Mouse (Mus musculus): ENCODE data around the gene Zfp318. TPM values are rescaled to one million over a fixed set of nuclear protein-coding genes. Genes with fewer than 3 reads are reported as not detected.
A peak's percentile ranks its signal among the peaks of the same experiment; 100 is the strongest.

Gene Zfp318
- 14.2 and 15.4 TPM in 2 replicates for polyA plus RNA-seq (2015; fragmentation: Nextera tagmentation; extraction: Ambion mirVana)

DNA sequence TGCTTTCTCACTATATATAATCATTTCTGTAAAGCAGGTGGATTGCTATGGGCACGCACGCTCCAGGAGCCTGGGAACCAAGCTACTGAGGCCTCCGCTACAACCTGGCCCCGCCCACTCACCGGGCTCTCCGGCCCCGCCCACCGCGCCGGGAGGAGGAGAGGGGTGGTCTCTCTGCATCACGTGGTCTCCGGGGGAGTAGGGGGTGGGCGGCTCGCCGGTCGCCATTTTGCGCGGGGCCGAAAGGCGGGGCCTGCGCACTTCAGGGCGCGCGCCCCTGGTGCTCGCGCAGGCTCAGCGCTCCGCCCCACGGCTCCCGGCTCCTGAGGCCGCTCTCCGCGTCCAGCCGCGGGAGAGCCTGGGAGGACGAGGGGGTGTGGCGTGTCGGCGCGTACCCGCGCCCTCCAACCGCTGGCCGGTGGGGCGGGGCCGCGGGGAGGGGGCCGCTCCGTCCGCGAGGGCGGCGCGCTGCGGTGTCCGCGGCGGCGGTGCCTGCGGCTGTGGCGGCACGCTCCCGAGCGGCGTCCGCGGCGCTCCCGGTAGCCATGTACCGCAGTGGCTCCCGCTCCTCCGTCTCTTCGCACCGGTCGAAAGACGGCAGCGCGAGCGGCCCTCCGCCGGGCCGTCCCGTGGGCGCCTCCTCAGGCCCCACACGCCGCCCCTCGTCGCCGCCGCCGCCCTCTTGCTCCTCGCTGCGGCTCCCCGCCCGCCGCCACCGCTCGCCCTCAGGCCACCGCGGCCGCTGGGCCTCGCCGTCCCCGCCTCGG lies at the start of gene Zfp318:
Zfp318 (plus strand) TSS at position 438 of the 767 bp plus-strand sequence.
- peak; percentile 98 for ATAC-seq (ENCODE audit: low FRiP score, low read depth)
- Histone ChIP-seq H3K4me1 (peaks cover 17% of the 10 kb centered on the region), H3K9ac (peak within 1 kb of the TSS; percentile 96), H3K9me3 (no peaks in the 10 kb centered on the region), H3K4me2 (replicated peaks) (peak within 1 kb of the TSS; percentile 84), H3K4me3 (peak within 1 kb of the TSS; percentile 94), H3K27me3 (no peaks in the 10 kb centered on the region), H3K36me3 (peaks cover 17% of the 10 kb centered on the region), H3K27ac (peak within 1 kb of the TSS; percentile 88)
- WGBS: under 1% methylated on average over 81 of the region's 105 CpGs

DNA sequence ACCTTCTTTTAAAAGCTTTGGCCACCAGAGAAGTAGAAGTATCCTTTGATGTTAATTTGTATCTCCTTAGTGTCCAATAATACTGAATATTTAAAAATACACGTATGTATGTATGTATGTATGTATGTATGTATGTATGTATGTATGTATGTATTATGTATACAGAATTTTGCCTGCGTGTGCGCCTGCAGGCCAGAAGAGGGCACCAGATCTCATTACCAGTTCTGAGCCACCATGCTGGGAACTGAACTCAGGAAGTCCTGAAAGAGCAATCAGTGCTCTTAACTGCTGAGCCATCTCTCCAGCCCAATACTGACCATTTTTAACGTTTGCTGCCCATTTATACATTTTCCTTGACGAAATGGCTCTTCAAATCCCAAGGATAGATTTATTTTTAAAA lies 47.1 kb upstream of the Zfp318 start:
- Histone ChIP-seq H3K27me3 (no peaks in the 10 kb centered on the region; the same call in 1 of the 2 replicates), H3K4me1 (no peaks in the 10 kb centered on the region), H3K9ac (no peak overlapping the region), H3K9me3 (0 out of 2 replicates have a peak, but pooled peaks cover 3% of the 10 kb centered on the region), H3K4me2 (replicated peaks) (no peak overlapping the region), H3K27ac (no peak overlapping the region), H3K4me3 (no peak overlapping the region), H3K36me3 (no peaks in the 10 kb centered on the region)
- WGBS: 15% methylated on average over 5 of the region's 5 CpGs
- ATAC-seq (ENCODE audit: low FRiP score, low read depth): no peak

DNA sequence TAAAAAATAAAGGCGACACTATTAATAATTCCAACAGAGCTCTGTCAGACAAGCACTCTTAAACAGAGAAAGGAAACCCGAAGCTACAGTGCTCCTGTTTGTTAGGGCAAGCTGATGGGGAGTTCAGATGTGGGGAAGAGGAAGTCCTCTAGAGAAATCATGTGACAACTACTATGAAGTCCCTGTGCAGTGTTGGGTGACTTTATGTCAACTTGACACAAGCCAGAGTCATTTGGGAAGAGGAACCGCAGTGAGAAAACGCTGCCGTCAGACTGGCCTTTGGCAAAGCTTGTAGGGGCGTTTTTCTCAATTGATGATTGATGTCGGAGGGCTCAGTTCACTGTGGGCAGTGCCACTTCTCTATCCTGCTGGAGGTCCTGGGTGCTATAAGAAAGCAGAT lies 42.3 kb upstream of the Zfp318 start:
- H3K36me3 ChIP-seq: no peaks in the 10 kb centered on the region
- H3K27me3 ChIP-seq: no peaks in the 10 kb centered on the region
- H3K4me1 ChIP-seq: no peaks in the 10 kb centered on the region
- H3K4me3 ChIP-seq: no peak overlapping the region
- H3K9me3 ChIP-seq: no peaks in the 10 kb centered on the region
- H3K27ac ChIP-seq: no peak overlapping the region
- no peak overlapping the region for H3K9ac ChIP-seq
- no peak for ATAC-seq (ENCODE audit: low FRiP score, low read depth)
- no peak overlapping the region for H3K4me2 ChIP-seq (replicated peaks)
- WGBS: 75% methylated on average over 7 of the region's 7 CpGs

DNA sequence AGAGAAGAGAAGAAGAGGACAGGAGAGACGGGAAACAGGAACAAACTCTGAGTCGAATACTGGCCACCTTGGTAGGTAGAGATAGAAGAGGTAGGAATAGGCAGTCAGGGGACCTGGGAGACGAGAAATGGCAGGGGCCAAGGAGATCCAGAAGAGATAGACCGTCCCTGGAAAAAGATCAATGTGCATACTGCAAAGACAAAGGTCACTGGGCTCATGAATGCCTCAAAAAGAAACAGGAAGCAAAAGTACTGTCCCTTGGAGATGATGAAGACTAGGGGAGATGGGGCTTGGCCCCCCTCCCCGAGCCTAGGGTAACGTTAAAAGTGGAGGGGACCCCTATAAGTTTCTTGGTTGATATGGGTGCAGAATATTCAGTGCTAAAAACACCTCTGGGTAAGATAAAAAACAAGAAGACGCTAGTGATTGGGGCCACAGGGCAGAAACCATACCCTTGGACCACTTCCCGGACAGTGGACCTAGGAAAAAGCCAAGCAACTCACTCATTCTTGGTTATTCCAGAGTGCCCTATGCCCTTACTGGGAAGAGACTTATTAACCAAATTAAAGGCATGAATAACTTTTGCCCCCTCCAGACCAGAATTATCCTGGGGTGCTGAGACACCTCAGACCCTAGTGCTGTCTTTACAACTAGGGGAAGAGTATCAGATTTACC lies 32.4 kb upstream of the Zfp318 start:
- no peaks in the 10 kb centered on the region for H3K4me1 ChIP-seq
- H3K4me3 ChIP-seq: no peak overlapping the region
- 0 out of 2 replicates have a peak, but pooled peaks cover 9% of the 10 kb centered on the region for H3K9me3 ChIP-seq
- WGBS: 84% methylated on average over 8 of the region's 8 CpGs
- no peaks in the 10 kb centered on the region for H3K27me3 ChIP-seq
- H3K36me3 ChIP-seq: no peaks in the 10 kb centered on the region
- H3K4me2 ChIP-seq (replicated peaks): no peak overlapping the region
- ATAC-seq (ENCODE audit: low FRiP score, low read depth): no peak
- no peak overlapping the region for H3K9ac ChIP-seq
- no peak overlapping the region for H3K27ac ChIP-seq

DNA sequence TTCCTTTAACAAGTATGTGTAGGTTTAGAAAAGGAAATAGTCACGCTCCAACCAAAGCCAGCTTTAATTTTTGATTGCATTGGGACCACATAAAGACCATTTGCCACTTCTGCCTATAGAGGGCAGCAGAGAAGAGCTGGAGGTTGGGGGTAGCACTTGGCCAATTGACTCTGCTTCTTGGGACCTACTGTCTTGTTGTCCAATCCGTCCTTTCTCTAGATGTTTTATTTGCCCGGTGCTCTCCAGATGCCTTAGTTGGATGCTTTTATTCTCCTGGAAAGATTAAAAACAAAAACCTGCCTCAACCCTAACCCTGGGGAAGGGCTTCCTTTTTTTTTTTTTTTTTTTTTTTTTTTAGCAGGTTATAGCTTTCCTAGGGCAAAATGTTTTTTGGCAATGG lies 11.7 kb upstream of the Zfp318 start:
- ATAC-seq (ENCODE audit: low FRiP score, low read depth): no peak
- Histone ChIP-seq H3K4me1 (no peaks in the 10 kb centered on the region), H3K9ac (no peak overlapping the region), H3K9me3 (0 out of 2 replicates have a peak, but pooled peaks cover 14% of the 10 kb centered on the region), H3K4me2 (replicated peaks) (no peak overlapping the region), H3K27me3 (no peaks in the 10 kb centered on the region), H3K36me3 (no peaks in the 10 kb centered on the region), H3K4me3 (no peak overlapping the region), H3K27ac (no peak overlapping the region)
- 69% methylated on average over 3 of the region's 3 CpGs for WGBS

DNA sequence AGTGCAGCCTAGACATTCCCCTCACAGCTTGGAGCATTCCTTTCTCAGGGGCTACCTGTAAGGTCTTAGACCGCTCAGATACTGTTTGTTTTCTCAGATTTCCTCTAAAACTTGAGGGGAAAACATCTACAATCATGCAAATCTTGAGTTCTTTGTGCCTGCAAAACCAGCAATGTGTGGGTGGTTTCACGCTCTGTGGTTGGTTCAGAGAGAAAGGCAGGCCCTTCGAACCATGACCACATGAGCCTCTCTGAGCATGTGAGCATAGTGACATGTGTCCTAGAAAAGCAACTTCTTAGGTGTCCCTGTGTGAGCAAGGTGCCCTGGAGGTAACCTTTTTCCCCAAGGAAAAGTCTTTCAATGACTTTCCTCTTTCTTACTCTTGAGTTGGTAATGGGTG lies 5.0 kb upstream of the Zfp318 start:
- no peaks in the 10 kb centered on the region for H3K9me3 ChIP-seq
- no peaks in the 10 kb centered on the region for H3K27me3 ChIP-seq
- 0 out of 2 replicates have a peak, but pooled peaks cover 3% of the 10 kb centered on the region for H3K4me1 ChIP-seq
- no peak overlapping the region for H3K4me2 ChIP-seq (replicated peaks)
- no peak overlapping the region for H3K4me3 ChIP-seq
- H3K9ac ChIP-seq: no peak overlapping the region
- no peak for ATAC-seq (ENCODE audit: low FRiP score, low read depth)
- no peak overlapping the region for H3K27ac ChIP-seq
- H3K36me3 ChIP-seq: no peaks in the 10 kb centered on the region
- 90% methylated on average over 3 of the region's 3 CpGs for WGBS

DNA sequence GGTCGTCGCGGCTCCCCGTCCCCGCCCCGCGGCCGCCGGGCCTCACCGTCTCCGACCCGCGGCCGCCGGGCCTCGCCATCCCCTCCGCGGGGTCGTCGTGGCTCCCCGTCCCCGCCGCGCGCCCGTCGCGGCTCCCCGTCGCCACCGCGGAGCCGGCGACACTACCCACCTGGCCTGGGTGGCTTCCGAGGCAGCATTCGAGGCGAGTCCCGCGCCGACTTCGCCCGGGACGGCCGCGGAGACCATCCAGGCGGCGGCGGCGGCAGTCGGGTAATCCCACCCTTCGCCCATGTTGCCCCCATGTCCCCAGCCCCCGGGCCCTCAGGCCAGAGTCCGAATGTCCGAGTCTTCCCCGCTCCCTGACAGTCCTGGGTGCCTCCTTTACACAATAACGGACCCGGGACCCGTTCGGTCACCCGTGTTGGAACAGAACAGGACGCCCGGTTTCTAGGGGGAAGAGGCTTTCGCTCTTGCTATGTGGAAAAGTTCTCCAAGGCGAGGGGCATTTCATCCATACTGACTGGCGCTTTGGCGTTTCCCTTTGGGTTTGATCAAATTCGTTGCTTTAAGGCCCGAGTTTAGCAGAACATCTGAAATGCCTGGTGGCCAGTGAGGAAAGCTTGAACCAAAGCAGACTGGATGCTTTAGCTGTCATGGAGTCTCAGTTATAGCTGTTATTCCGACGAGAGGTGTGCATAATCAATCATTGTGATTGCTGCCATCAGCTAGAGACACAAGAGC lies 700 bp downstream of the Zfp318 start:
- H3K9me3 ChIP-seq: no peaks in the 10 kb centered on the region
- ATAC-seq (ENCODE audit: low FRiP score, low read depth): peak; percentile 2; the same call in 1 of the 2 replicates
- H3K27ac ChIP-seq: peak overlapping the region; percentile 88
- H3K36me3 ChIP-seq: peaks cover 25% of the 10 kb centered on the region
- H3K4me3 ChIP-seq: peak overlapping the region; percentile 94
- under 1% methylated on average over 55 of the region's 70 CpGs for WGBS
- peak overlapping the region; percentile 84 for H3K4me2 ChIP-seq (replicated peaks)
- H3K27me3 ChIP-seq: no peaks in the 10 kb centered on the region
- peak overlapping the region; percentile 96 for H3K9ac ChIP-seq
- H3K4me1 ChIP-seq: peaks cover 17% of the 10 kb centered on the region

DNA sequence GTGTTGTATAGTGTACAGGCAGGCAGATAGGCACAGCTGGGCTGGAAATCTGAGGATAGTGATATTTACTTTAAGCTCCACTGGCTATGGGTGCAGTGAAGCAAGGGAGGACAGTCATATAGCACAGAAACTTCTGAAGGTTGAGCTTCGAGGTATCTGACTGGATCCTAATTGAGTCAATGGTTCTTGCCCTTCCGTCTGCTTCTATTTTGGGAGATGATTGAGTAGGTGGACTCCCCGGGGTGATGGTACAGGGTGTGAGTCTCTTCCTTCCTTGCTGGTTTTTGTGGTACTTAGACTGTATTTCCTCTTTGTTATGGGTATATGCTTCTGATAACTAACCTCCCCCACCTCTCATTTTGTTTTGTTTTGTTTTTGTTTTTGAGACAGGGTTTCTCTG lies 4.7 kb downstream of the Zfp318 start:
- no peak for ATAC-seq (ENCODE audit: low FRiP score, low read depth)
- Histone ChIP-seq H3K9me3 (no peaks in the 10 kb centered on the region), H3K4me2 (replicated peaks) (no peak overlapping the region), H3K36me3 (peaks cover 41% of the 10 kb centered on the region), H3K27ac (no peak overlapping the region), H3K4me3 (no peak overlapping the region), H3K4me1 (peaks cover 14% of the 10 kb centered on the region), H3K27me3 (no peaks in the 10 kb centered on the region), H3K9ac (no peak overlapping the region)
- WGBS: 91% methylated on average over 3 of the region's 3 CpGs

DNA sequence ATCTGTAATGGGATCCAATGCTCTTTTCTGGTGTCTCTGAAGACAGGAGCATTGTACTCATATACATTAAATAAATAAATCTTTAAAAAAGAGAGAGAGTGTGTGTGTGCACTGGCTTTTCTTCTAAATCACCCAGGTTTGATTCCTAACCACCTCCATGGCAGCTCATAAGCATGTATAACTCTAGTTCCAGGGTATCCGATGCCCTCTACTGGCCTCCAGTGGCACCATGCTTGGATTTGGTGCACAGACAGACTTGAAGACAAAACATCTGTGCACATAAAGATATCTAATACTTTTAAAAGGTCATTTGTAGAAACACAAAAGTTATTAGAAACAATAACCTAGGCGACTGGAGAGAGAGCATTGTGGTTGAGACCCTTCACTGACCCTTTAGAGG lies 9.5 kb downstream of the Zfp318 start:
- no peaks in the 10 kb centered on the region for H3K4me1 ChIP-seq
- ATAC-seq (ENCODE audit: low FRiP score, low read depth): no peak
- H3K4me2 ChIP-seq (replicated peaks): no peak overlapping the region
- H3K27me3 ChIP-seq: no peaks in the 10 kb centered on the region
- no peak overlapping the region for H3K4me3 ChIP-seq
- H3K9me3 ChIP-seq: no peaks in the 10 kb centered on the region
- peaks cover 68% of the 10 kb centered on the region for H3K36me3 ChIP-seq
- 48% methylated on average over 2 of the region's 2 CpGs for WGBS
- no peak overlapping the region for H3K27ac ChIP-seq
- H3K9ac ChIP-seq: no peak overlapping the region

DNA sequence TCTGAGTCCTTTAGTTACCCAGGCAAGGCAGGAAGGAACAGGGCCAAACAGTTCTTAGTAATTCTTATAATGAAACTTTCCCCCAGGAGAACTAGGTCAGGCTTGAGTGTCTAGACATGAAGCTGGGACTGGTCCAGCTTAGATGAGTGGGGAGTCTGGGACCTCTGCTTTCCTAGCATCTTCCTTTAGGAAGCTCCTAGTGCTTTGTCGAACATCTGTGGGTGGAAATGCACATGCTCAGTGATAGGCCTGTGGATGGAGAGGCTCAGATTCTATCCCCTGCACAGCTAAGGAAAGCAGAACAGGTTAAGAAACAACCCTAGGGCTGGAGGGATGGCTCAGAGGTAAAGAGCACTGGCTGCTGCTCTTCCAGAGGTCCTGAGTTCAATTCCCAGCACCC lies 11.1 kb downstream of the Zfp318 start:
- Histone ChIP-seq H3K36me3 (peaks cover 67% of the 10 kb centered on the region), H3K4me3 (no peak overlapping the region), H3K4me1 (no peaks in the 10 kb centered on the region), H3K27ac (no peak overlapping the region), H3K4me2 (replicated peaks) (no peak overlapping the region), H3K9me3 (no peaks in the 10 kb centered on the region), H3K27me3 (no peaks in the 10 kb centered on the region), H3K9ac (no peak overlapping the region)
- WGBS: 93% methylated on average over 1 of the region's 1 CpGs
- ATAC-seq (ENCODE audit: low FRiP score, low read depth): no peak

DNA sequence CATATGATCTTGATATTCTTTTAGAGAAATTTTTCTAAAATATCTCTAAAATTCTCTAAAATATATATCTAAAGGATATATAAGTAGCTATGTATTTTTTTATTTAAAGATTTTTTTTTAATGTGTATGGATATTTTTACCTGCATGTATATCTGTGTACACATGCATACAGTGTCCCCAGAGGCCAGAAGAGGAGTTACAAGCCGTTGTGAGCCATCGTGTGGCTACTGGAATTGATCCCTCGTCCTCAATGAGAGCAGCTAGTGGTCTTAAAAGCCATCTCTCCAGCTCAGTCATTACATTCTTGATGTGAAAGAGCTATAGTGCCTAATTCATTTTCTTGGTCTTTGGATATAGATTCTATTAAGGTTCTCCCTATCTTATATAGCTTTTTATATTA lies 24.9 kb downstream of the Zfp318 start:
- Histone ChIP-seq H3K27ac (no peak overlapping the region), H3K9ac (no peak overlapping the region), H3K4me3 (no peak overlapping the region), H3K36me3 (peaks cover 80% of the 10 kb centered on the region), H3K4me2 (replicated peaks) (no peak overlapping the region), H3K4me1 (no peaks in the 10 kb centered on the region), H3K27me3 (no peaks in the 10 kb centered on the region), H3K9me3 (no peaks in the 10 kb centered on the region)
- 31% methylated on average over 3 of the region's 3 CpGs for WGBS
- ATAC-seq (ENCODE audit: low FRiP score, low read depth): no peak

DNA sequence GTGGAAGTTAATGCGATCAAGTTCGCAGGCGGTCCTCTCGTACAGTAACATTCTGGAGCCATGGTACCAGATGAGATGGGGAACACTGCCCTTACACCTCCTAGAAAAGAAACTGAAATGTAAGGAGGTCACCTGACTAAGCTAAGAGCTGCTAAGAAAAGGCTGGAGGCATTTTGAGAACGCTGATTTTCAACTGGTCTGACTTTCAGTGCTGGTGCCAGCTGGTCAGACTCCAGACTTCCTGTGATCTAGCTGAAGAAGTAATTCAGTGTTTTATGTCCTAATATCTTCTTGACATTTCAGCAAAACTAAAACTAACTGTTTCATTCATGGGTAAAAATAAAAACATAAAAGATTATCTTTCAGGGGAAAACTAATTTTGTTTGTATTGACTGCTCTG lies 35.1 kb downstream of the Zfp318 start:
- WGBS: 82% methylated on average over 5 of the region's 5 CpGs

More for the DNA sequence above, 35.1 kb downstream of the Zfp318 start:
- ATAC-seq (ENCODE audit: low FRiP score, low read depth): no peak
- H3K4me3 ChIP-seq: no peak overlapping the region
- H3K27me3 ChIP-seq: no peaks in the 10 kb centered on the region
- no peak overlapping the region for H3K27ac ChIP-seq
- no peak overlapping the region for H3K9ac ChIP-seq
- no peak overlapping the region for H3K4me2 ChIP-seq (replicated peaks)
- H3K36me3 ChIP-seq: peaks cover 18% of the 10 kb centered on the region
- H3K9me3 ChIP-seq: no peaks in the 10 kb centered on the region
- 0 out of 2 replicates have a peak, but pooled peaks cover 4% of the 10 kb centered on the region for H3K4me1 ChIP-seq
